In genomic region chr7:34390111-34390833, GRCm38 (mm10) we compare ENCODE assay signal across 1 mouse cellular context.
TF ChIP-seq lines count a peak whose summit lies in the region.

No protein-coding gene starts in this region.

TF ChIP-seq in MEL, 35 proteins besides CTCF, POLR2A, EP300 and RAD21 (continued from another document):
- peak; percentile 32; the same call in 1 of the 2 replicates for TF ChIP-seq NELFE (IDR thresholded peaks at IDR 0.05; ENCODE audit: low read depth, low read length)
